Mouse (Mus musculus) heart, embryonic 16.5 days (tissue): Measurements from ENCODE around the gene Olfr718-ps1. TPM values are rescaled to one million over a fixed set of nuclear protein-coding genes. Genes with fewer than 3 reads are reported as not detected.
A peak's percentile ranks its signal among the peaks of the same experiment; 100 is the strongest.

Source experiments
- ATAC-seq: fragments of 200-750 bp; cut with Nextera tagmentation; replicated peaks from 2 replicates; pipeline ENCODE4 v1.8.0; 2017; ENCODE audit warnings: moderate number of reproducible peaks; ENCODE audit not compliant: insufficient read depth, low FRiP score; ENCODE audit errors: extremely low read depth
- H3K27ac ChIP-seq: fragments of 300-500 bp; sonication (generic); 2 replicates; pipeline ENCODE4 v1.5.1; 2014; ENCODE audit warnings: mild to moderate bottlenecking, low read length, control low read depth, moderate library complexity
- H3K27me3 ChIP-seq: fragments of 300-500 bp; sonication (generic); 2 replicates; pipeline ENCODE4 v1.6.1; 2014; ENCODE audit warnings: low read length, mixed read lengths; ENCODE audit not compliant: control insufficient read depth, insufficient read depth
- H3K36me3 ChIP-seq: fragments of 300-500 bp; sonication (generic); 2 replicates; pipeline ENCODE4 v1.6.1; 2014; ENCODE audit not compliant: control insufficient read depth, insufficient read depth
- H3K4me1 ChIP-seq: fragments of 300-500 bp; sonication (generic); 2 replicates; pipeline ENCODE4 v1.6.1; 2014; ENCODE audit warnings: low read length, mixed read lengths; ENCODE audit not compliant: control insufficient read depth, insufficient read depth
- H3K4me2 ChIP-seq: fragments of 300-500 bp; sonication (generic); 2 replicates; pipeline ENCODE4 v1.6.1; 2014; ENCODE audit warnings: low read depth, mild to moderate bottlenecking, control low read depth, low read length
- H3K4me3 ChIP-seq: fragments of 300-500 bp; sonication (generic); 2 replicates; pipeline ENCODE4 v1.5.1; 2014; ENCODE audit warnings: mild to moderate bottlenecking, control low read depth, low read length
- H3K9ac ChIP-seq: fragments of 300-500 bp; sonication (generic); 2 replicates; pipeline ENCODE4 v1.6.1; 2014; ENCODE audit warnings: low read length, control low read depth
- H3K9me3 ChIP-seq: fragments of 300-500 bp; sonication (generic); replicated peaks from 2 replicates; pipeline ENCODE4 v1.6.1; 2016; ENCODE audit warnings: low read length; ENCODE audit not compliant: control insufficient read depth
- WGBS: fragments of 180-500 bp; shearing (Covaris S2); extraction: QIAGEN DNeasy Blood & Tissue Kit; methylation state at CpG from one replicate; pipeline ENCODE4 v1.1.7; 2014; 5-methylcytosine and 5-hydroxymethylcytosine counted together
- polyA plus RNA-seq: library from polyadenylated mRNA; unstranded; fragments of >200 nt; fragmentation: Nextera tagmentation; extraction: Ambion mirVana; gene quantifications from 2 replicates; pipeline ENCODE4 v1.2.1, GENCODE M21; 2015

Olfr718-ps1 gene
- polyA plus RNA-seq, 1 experiment from 2014 or later: not detected

DNA sequence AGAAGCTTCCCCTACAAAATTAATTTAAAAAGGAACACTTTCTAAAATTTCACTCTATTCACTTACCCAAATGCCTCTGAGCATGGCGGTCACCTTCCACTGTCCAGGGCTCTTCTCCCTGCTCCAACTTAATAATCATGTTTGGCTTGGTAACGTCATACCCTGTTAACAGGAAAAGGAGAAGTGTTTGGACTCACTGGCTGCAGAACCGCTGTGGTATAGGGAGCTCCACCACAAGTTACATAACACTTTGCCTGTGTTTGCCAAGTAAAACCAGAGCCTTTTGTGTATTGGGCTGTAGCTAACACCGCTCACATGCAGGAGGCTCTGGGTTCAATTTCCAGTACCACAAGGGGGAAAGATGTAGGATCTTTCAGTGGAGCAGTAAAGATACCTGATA is 28.6 kb upstream of the Olfr718-ps1 start:
- Histone ChIP-seq H3K9ac (no peak overlapping the region), H3K4me2 (no peak overlapping the region), H3K4me3 (no peak overlapping the region), H3K4me1 (peaks cover 8% of the 10 kb centered on the region), H3K9me3 (peaks cover 10% of the 10 kb centered on the region), H3K27me3 (no peaks in the 10 kb centered on the region), H3K27ac (no peak overlapping the region), H3K36me3 (peaks cover 68% of the 10 kb centered on the region)
- ATAC-seq: no peak
- WGBS: 89% methylated on average over 4 of the region's 4 CpGs

- peak overlapping the region; percentile 34 for H3K4me2 ChIP-seq
- 0 out of 2 replicates have a peak, but pooled peaks cover 2% of the 10 kb centered on the region for H3K9me3 ChIP-seq
- H3K9ac ChIP-seq: no peak overlapping the region
- 16% methylated on average over 18 of the region's 18 CpGs for WGBS
- H3K27ac ChIP-seq: no peak overlapping the region
- H3K27me3 ChIP-seq: no peaks in the 10 kb centered on the region
- peak overlapping the region; percentile 11; the same call in 1 of the 2 replicates for H3K4me3 ChIP-seq
- no peak for ATAC-seq
- no peaks in the 10 kb centered on the region for H3K4me1 ChIP-seq
- H3K36me3 ChIP-seq: no peaks in the 10 kb centered on the region
Observed at GRCm38 (mm10) chr5:143165508-143166070, 18.2 kb upstream of the Olfr718-ps1 start.

DNA sequence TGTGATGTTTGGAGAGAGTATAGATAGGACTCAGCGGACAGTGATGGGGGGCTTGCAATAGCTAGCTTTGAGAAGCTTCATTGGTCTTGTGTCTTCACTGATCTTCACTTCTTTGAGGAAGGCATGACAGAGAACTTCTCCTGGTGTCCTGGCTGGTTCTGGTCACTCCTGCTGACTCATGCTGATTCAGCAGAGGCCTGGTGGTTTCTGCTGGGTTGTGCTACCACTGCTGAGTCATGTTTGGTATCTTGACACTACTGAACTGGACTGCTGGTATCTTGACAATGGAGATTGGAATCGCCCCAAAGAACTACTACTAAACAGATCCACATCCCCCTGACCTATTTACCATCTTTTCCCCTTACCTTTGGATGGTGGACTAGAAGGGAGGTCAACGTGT is 8.2 kb upstream of the Olfr718-ps1 start:
- no peaks in the 10 kb centered on the region for H3K4me1 ChIP-seq
- no peaks in the 10 kb centered on the region for H3K36me3 ChIP-seq
- 85% methylated on average over 3 of the region's 3 CpGs for WGBS
- 0 out of 2 replicates have a peak, but pooled peaks cover 6% of the 10 kb centered on the region for H3K9me3 ChIP-seq
- H3K27me3 ChIP-seq: peaks cover 28% of the 10 kb centered on the region
- no peak overlapping the region for H3K4me2 ChIP-seq
- no peak overlapping the region for H3K9ac ChIP-seq
- H3K4me3 ChIP-seq: no peak overlapping the region
- no peak overlapping the region for H3K27ac ChIP-seq
- ATAC-seq: no peak

DNA sequence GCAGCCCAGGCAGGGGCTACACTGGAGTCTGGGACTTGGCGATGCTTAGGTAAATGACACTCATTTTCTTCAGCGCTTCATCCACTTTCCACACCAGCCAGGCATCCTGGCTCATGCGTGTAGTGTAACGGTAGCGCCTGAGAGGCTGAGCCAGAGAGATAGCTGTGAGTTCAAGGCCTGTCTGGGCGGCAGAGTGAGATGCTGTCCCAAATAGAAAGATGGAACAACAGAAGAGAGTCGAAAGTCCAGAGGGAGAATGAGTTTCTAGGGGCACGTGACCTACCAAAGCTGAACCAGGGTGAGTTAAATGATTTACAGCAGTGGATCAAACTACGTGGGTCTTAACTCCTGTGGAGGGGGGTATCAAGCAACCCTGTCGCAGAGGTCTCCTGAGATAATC is 6.4 kb upstream of the Olfr718-ps1 start:
- no peak for ATAC-seq
- 0 out of 2 replicates have a peak, but pooled peaks cover 11% of the 10 kb centered on the region for H3K9me3 ChIP-seq
- H3K36me3 ChIP-seq: no peaks in the 10 kb centered on the region
- H3K4me2 ChIP-seq: no peak overlapping the region
- H3K4me3 ChIP-seq: no peak overlapping the region
- peaks cover 19% of the 10 kb centered on the region for H3K27me3 ChIP-seq
- WGBS: 84% methylated on average over 10 of the region's 10 CpGs
- no peak overlapping the region for H3K27ac ChIP-seq
- no peaks in the 10 kb centered on the region for H3K4me1 ChIP-seq
- H3K9ac ChIP-seq: no peak overlapping the region

DNA sequence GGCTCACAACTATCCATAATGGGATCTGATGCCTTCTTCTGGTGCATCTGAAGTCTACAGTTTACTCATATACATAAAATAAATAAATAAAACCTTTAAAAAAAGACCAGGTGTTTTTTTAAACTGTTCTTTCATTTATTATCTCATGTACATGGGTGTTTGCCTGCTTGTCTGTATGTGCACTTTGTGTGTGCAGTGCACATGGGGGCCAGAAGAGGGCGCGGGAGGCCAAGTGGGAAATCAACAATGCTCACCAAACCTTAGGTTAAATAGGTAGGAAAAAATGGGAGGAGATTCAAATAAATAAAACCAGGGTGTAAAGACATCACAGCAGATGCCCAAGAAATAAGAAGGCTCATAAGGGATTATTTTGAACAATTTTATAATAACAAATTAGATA is 2.7 kb upstream of the Olfr718-ps1 start:
- Histone ChIP-seq H3K36me3 (no peaks in the 10 kb centered on the region), H3K4me3 (no peak overlapping the region), H3K27me3 (peaks cover 2% of the 10 kb centered on the region; the same call in 1 of the 2 replicates), H3K27ac (no peak overlapping the region), H3K9ac (no peak overlapping the region), H3K9me3 (0 out of 2 replicates have a peak, but pooled peaks cover 11% of the 10 kb centered on the region), H3K4me2 (no peak overlapping the region), H3K4me1 (no peaks in the 10 kb centered on the region)
- no peak for ATAC-seq
- 77% methylated on average over 2 of the region's 2 CpGs for WGBS

GRCm38 (mm10) chr5:143149536-143149935 is 2.2 kb upstream of the Olfr718-ps1 start:
- Histone ChIP-seq H3K27ac (no peak overlapping the region), H3K36me3 (no peaks in the 10 kb centered on the region), H3K9me3 (0 out of 2 replicates have a peak, but pooled peaks cover 8% of the 10 kb centered on the region), H3K4me3 (no peak overlapping the region), H3K4me1 (no peaks in the 10 kb centered on the region), H3K4me2 (no peak overlapping the region), H3K27me3 (peaks cover 2% of the 10 kb centered on the region; the same call in 1 of the 2 replicates), H3K9ac (no peak overlapping the region)
- 88% methylated on average over 2 of the region's 2 CpGs for WGBS
- ATAC-seq: no peak

GRCm38 (mm10) chr5:143148661-143149060 is 1.3 kb upstream of the Olfr718-ps1 start:
- Histone ChIP-seq H3K4me2 (no peak overlapping the region), H3K4me3 (no peak overlapping the region), H3K9me3 (0 out of 2 replicates have a peak, but pooled peaks cover 8% of the 10 kb centered on the region), H3K27me3 (peaks cover 2% of the 10 kb centered on the region; the same call in 1 of the 2 replicates), H3K9ac (no peak overlapping the region), H3K27ac (no peak overlapping the region), H3K4me1 (no peaks in the 10 kb centered on the region), H3K36me3 (no peaks in the 10 kb centered on the region)
- 87% methylated on average over 5 of the region's 5 CpGs for WGBS
- no peak for ATAC-seq

DNA sequence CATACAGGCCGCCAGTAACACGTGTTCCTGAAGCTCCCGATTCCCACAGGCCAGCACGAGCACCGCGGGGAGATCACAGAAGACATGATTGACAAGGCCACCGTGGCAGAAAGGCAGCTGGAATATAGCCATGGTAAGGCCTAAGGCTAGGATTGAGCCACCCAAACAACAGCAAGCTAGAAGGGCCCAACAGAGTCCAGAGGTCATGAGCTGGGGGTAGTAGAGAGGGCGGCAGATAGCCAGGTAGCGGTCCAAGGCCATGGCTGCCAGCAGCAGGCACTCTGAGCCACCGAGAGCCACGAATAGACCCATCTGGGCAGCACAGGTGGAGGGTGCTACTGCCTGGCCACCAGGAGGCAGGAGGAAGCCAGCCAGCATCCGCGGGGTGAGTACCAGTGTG is 9.8 kb downstream of the Olfr718-ps1 start:
- Histone ChIP-seq H3K27ac (no peak overlapping the region), H3K9ac (no peak overlapping the region), H3K36me3 (no peaks in the 10 kb centered on the region), H3K4me2 (no peak overlapping the region), H3K4me1 (0 out of 2 replicates have a peak, but pooled peaks cover 4% of the 10 kb centered on the region), H3K4me3 (no peak overlapping the region), H3K9me3 (no peaks in the 10 kb centered on the region), H3K27me3 (no peaks in the 10 kb centered on the region)
- no peak for ATAC-seq
- WGBS: 78% methylated on average over 13 of the region's 13 CpGs

GRCm38 (mm10) chr5:143135042-143135441 is 12.3 kb downstream of the Olfr718-ps1 start:
- no peaks in the 10 kb centered on the region for H3K36me3 ChIP-seq
- 81% methylated on average over 7 of the region's 7 CpGs for WGBS
- H3K27ac ChIP-seq: no peak overlapping the region
- no peak overlapping the region for H3K9ac ChIP-seq
- no peak overlapping the region for H3K4me3 ChIP-seq
- no peak overlapping the region for H3K4me2 ChIP-seq
- H3K27me3 ChIP-seq: no peaks in the 10 kb centered on the region
- no peaks in the 10 kb centered on the region for H3K9me3 ChIP-seq
- ATAC-seq: no peak
- H3K4me1 ChIP-seq: 0 out of 2 replicates have a peak, but pooled peaks cover under 1% of the 10 kb centered on the region
